Mouse (Mus musculus): ENCODE measurements around the gene Dusp1. TPM values are rescaled to one million over a fixed set of nuclear protein-coding genes. Genes with fewer than 3 reads are reported as not detected.

The Dusp1 gene
- total RNA-seq, 2 experiments from 2014 or later = 14.9 to 20.9 TPM

- H3K27ac ChIP-seq = no peak overlapping the region
- DNase-seq (ENCODE audit: low spot score in 2 of 2) = no peak
- no peak overlapping the region for H3K4me3 ChIP-seq
- no peak for TF ChIP-seq CTCF (conservative IDR thresholded peaks at IDR 0.05)
Measured at GRCm38 (mm10) chr17:26580873-26581401, 19.0 kb upstream of the Dusp1 start.

GRCm38 (mm10) chr17:26579396-26579795 is 17.5 kb upstream of the Dusp1 start:
- no peak for TF ChIP-seq CTCF (conservative IDR thresholded peaks at IDR 0.05)
- Histone ChIP-seq H3K4me3 (no peak overlapping the region), H3K27ac (no peak overlapping the region)
- DNase-seq (ENCODE audit: low spot score in 2 of 2) = no peak

- DNase-seq (ENCODE audit: low spot score in 2 of 2) = no peak
- no peak overlapping the region for H3K27ac ChIP-seq
- no peak for TF ChIP-seq CTCF (conservative IDR thresholded peaks at IDR 0.05)
- no peak overlapping the region for H3K4me3 ChIP-seq
Measured at GRCm38 (mm10) chr17:26578771-26579170, 16.8 kb upstream of the Dusp1 start.

GRCm38 (mm10) chr17:26578162-26578561 is 16.2 kb upstream of the Dusp1 start:
- no peak overlapping the region for H3K4me3 ChIP-seq
- no peak overlapping the region for H3K27ac ChIP-seq
- DNase-seq (ENCODE audit: low spot score in 2 of 2) = no peak
- no peak for TF ChIP-seq CTCF (conservative IDR thresholded peaks at IDR 0.05)

- no peak for DNase-seq (ENCODE audit: low spot score in 2 of 2)
- Histone ChIP-seq H3K4me3 (no peak overlapping the region), H3K27ac (no peak overlapping the region)
- no peak for TF ChIP-seq CTCF (conservative IDR thresholded peaks at IDR 0.05)
Measured at GRCm38 (mm10) chr17:26577309-26577708, 15.4 kb upstream of the Dusp1 start.

- peak overlapping the region; percentile 40; the same call in 1 of the 2 replicates for H3K27ac ChIP-seq
- no peak overlapping the region for H3K4me3 ChIP-seq
- no peak for TF ChIP-seq CTCF (conservative IDR thresholded peaks at IDR 0.05)
- no peak for DNase-seq (ENCODE audit: low spot score in 2 of 2)
Measured at GRCm38 (mm10) chr17:26576833-26577232, 14.9 kb upstream of the Dusp1 start.

GRCm38 (mm10) chr17:26575786-26576690 is 14.1 kb upstream of the Dusp1 start:
- H3K4me3 ChIP-seq = no peak overlapping the region
- DNase-seq (ENCODE audit: low spot score in 2 of 2) = peak in 1 of 2 experiments; percentile 56
- TF ChIP-seq CTCF (conservative IDR thresholded peaks at IDR 0.05) = no peak
- H3K27ac ChIP-seq = peak overlapping the region; percentile 40

GRCm38 (mm10) chr17:26574701-26575100 is 12.8 kb upstream of the Dusp1 start:
- no peak overlapping the region for H3K4me3 ChIP-seq
- H3K27ac ChIP-seq = peak overlapping the region; percentile 21; the same call in 1 of the 2 replicates
- no peak for TF ChIP-seq CTCF (conservative IDR thresholded peaks at IDR 0.05)
- no peak for DNase-seq (ENCODE audit: low spot score in 2 of 2)

- Histone ChIP-seq H3K27ac (no peak overlapping the region), H3K4me3 (no peak overlapping the region)
- no peak for DNase-seq (ENCODE audit: low spot score in 2 of 2)
- TF ChIP-seq CTCF (conservative IDR thresholded peaks at IDR 0.05) = no peak
Measured at GRCm38 (mm10) chr17:26574118-26574517, 12.2 kb upstream of the Dusp1 start.

- no peak overlapping the region for H3K4me3 ChIP-seq
- DNase-seq (ENCODE audit: low spot score in 2 of 2) = no peak
- no peak for TF ChIP-seq CTCF (conservative IDR thresholded peaks at IDR 0.05)
- no peak overlapping the region for H3K27ac ChIP-seq
Measured at GRCm38 (mm10) chr17:26572265-26572664, 10.3 kb upstream of the Dusp1 start.

- H3K27ac ChIP-seq = no peak overlapping the region
- no peak for TF ChIP-seq CTCF (conservative IDR thresholded peaks at IDR 0.05)
- DNase-seq (ENCODE audit: low spot score in 2 of 2) = no peak
- no peak overlapping the region for H3K4me3 ChIP-seq
Measured at GRCm38 (mm10) chr17:26571377-26571776, 9.4 kb upstream of the Dusp1 start.

GRCm38 (mm10) chr17:26570651-26571118 is 8.8 kb upstream of the Dusp1 start:
- Histone ChIP-seq H3K27ac (no peak overlapping the region), H3K4me3 (no peak overlapping the region)
- TF ChIP-seq CTCF (conservative IDR thresholded peaks at IDR 0.05) = no peak
- no peak for DNase-seq (ENCODE audit: low spot score in 2 of 2)

- DNase-seq (ENCODE audit: low spot score in 2 of 2) = no peak
Measured at GRCm38 (mm10) chr17:26569594-26570350, 7.8 kb upstream of the Dusp1 start.

More at GRCm38 (mm10) chr17:26569594-26570350, 7.8 kb upstream of the Dusp1 start:
- Histone ChIP-seq H3K27ac (no peak overlapping the region), H3K4me3 (no peak overlapping the region)
- no peak for TF ChIP-seq CTCF (conservative IDR thresholded peaks at IDR 0.05)
